Mouse (Mus musculus) E14TG2a.4 (cell line): Measurements from ENCODE around the gene Calcb.
A peak's percentile ranks its signal among the peaks of the same experiment; 100 is the strongest.
"Not testable (repeated sequence)": the region's sequence is repeated elsewhere in the genome, so short reads cannot be mapped to it uniquely, and the experiment has no call there.

Experiments
- H3K27me3 ChIP-seq: 2 replicates; pipeline ENCODE4 v1.6.1; 2014; ENCODE audit warnings: low read length, control low read depth; ENCODE audit not compliant: insufficient read depth
- H3K36me3 ChIP-seq: 2 replicates; pipeline ENCODE4 v1.6.1; 2014; ENCODE audit warnings: low read length, control low read depth; ENCODE audit not compliant: insufficient read depth
- H3K4me1 ChIP-seq: replicated peaks from 2 replicates; pipeline ENCODE4 v1.6.1; 2014; ENCODE audit warnings: low read depth, low read length, control low read depth
- H3K4me3 ChIP-seq: replicated peaks from 2 replicates; pipeline ENCODE4 v1.5.1; 2014; ENCODE audit warnings: mild to moderate bottlenecking, low read length
- H3K9me3 ChIP-seq: 2 replicates; pipeline ENCODE4 v1.6.1; 2014; ENCODE audit warnings: low read length, control low read depth
- CTCF ChIP-seq: conservative IDR thresholded peaks from 2 replicates; pipeline ENCODE4 v1.5.1; 2014; ENCODE audit warnings: low read length
- NANOG ChIP-seq: IDR thresholded peaks from 2 replicates; pipeline ENCODE4 v1.6.1; 2014; ENCODE audit warnings: borderline replicate concordance, low read length, mixed read lengths
- POU5F1 ChIP-seq: IDR thresholded peaks from 2 replicates; pipeline ENCODE4 v1.6.1; 2014; ENCODE audit warnings: low read length, borderline replicate concordance

The Calcb gene

GRCm38 (mm10) chr7:114719381-114720131, 1.1 kb downstream of the Calcb start:
- H3K4me1 ChIP-seq = peaks cover 26% of the 10 kb centered on the region
- no peaks in the 10 kb centered on the region for H3K36me3 ChIP-seq
- H3K27me3 ChIP-seq = peaks cover 53% of the 10 kb centered on the region
- no peaks in the 10 kb centered on the region for H3K9me3 ChIP-seq
- H3K4me3 ChIP-seq = no peak overlapping the region
- TF ChIP-seq NANOG = no peak
- peak; percentile 19; the same call in 1 of the 2 replicates for TF ChIP-seq CTCF
- no peak for TF ChIP-seq POU5F1

- TF ChIP-seq CTCF = peak; percentile 51
- peaks cover 27% of the 10 kb centered on the region for H3K4me1 ChIP-seq
- H3K36me3 ChIP-seq, H3K9me3 ChIP-seq, H3K27me3 ChIP-seq, H3K4me3 ChIP-seq: not testable (repeated sequence)
These were observed 11.3 kb downstream of the Calcb start for GRCm38 (mm10) chr7:114729696-114730095.

- H3K9me3 ChIP-seq = no peaks in the 10 kb centered on the region
- no peaks in the 10 kb centered on the region for H3K36me3 ChIP-seq
- no peak for TF ChIP-seq NANOG
- TF ChIP-seq POU5F1 = no peak
- no peak for TF ChIP-seq CTCF
- no peak overlapping the region for H3K4me3 ChIP-seq
- H3K27me3 ChIP-seq = no peaks in the 10 kb centered on the region
- H3K4me1 ChIP-seq = peaks cover 31% of the 10 kb centered on the region
These were observed 12.7 kb downstream of the Calcb start for GRCm38 (mm10) chr7:114731175-114731574.

GRCm38 (mm10) chr7:114731700-114732099, 13.3 kb downstream of the Calcb start:
- not testable (repeated sequence) for H3K36me3 ChIP-seq, H3K4me3 ChIP-seq, H3K27me3 ChIP-seq, H3K9me3 ChIP-seq
- peak; percentile 71 for TF ChIP-seq CTCF
- H3K4me1 ChIP-seq = peaks cover 36% of the 10 kb centered on the region

GRCm38 (mm10) chr7:114736256-114736655, 17.8 kb downstream of the Calcb start:
- H3K27me3 ChIP-seq = no peaks in the 10 kb centered on the region
- no peak overlapping the region for H3K4me3 ChIP-seq
- TF ChIP-seq POU5F1 = no peak
- TF ChIP-seq CTCF = no peak
- TF ChIP-seq NANOG = no peak
- H3K36me3 ChIP-seq = no peaks in the 10 kb centered on the region
- no peaks in the 10 kb centered on the region for H3K9me3 ChIP-seq
- H3K4me1 ChIP-seq = peaks cover 51% of the 10 kb centered on the region

GRCm38 (mm10) chr7:114738166-114738565, 19.7 kb downstream of the Calcb start:
- Histone ChIP-seq H3K4me3 (no peak overlapping the region; the same call in 1 of the 2 replicates), H3K4me1 (peaks cover 67% of the 10 kb centered on the region), H3K27me3 (no peaks in the 10 kb centered on the region), H3K36me3 (no peaks in the 10 kb centered on the region), H3K9me3 (no peaks in the 10 kb centered on the region)
- TF ChIP-seq CTCF = no peak
- TF ChIP-seq POU5F1 = no peak
- TF ChIP-seq NANOG = no peak

GRCm38 (mm10) chr7:114740360-114741165, 22.1 kb downstream of the Calcb start:
- Histone ChIP-seq H3K4me1 (peaks cover 88% of the 10 kb centered on the region), H3K36me3 (no peaks in the 10 kb centered on the region), H3K9me3 (no peaks in the 10 kb centered on the region), H3K27me3 (peaks cover 10% of the 10 kb centered on the region), H3K4me3 (peak overlapping the region; percentile 15; the same call in 1 of the 2 replicates)
- TF ChIP-seq POU5F1 (no peak), CTCF (peak; percentile 38), NANOG (no peak)

- TF ChIP-seq NANOG (no peak), POU5F1 (no peak), CTCF (no peak)
- no peaks in the 10 kb centered on the region for H3K9me3 ChIP-seq
These were observed 24.8 kb downstream of the Calcb start, which contains the start of gene Insc for GRCm38 (mm10) chr7:114743022-114743780. TSS of gene Insc (plus strand) at chr7:114743694.

More at GRCm38 (mm10) chr7:114743022-114743780, 24.8 kb downstream of the Calcb start, which contains the start of gene Insc:
- Histone ChIP-seq H3K36me3 (no peaks in the 10 kb centered on the region), H3K4me1 (peaks cover 78% of the 10 kb centered on the region), H3K4me3 (no peak within 1 kb of the TSS), H3K27me3 (peaks cover 33% of the 10 kb centered on the region)
